Mouse (Mus musculus): ENCODE results near the gene Dnajb6. TPM values are rescaled to one million over a fixed set of nuclear protein-coding genes. Genes with fewer than 3 reads are reported as not detected.
A peak's percentile ranks its signal among the peaks of the same experiment; 100 is the strongest.
"Not testable (repeated sequence)": the region's sequence is repeated elsewhere in the genome, so short reads cannot be mapped to it uniquely, and the experiment has no call there.

The Dnajb6 gene
- polyA plus RNA-seq, 1 experiment from 2014 or later: 274 TPM

DNA sequence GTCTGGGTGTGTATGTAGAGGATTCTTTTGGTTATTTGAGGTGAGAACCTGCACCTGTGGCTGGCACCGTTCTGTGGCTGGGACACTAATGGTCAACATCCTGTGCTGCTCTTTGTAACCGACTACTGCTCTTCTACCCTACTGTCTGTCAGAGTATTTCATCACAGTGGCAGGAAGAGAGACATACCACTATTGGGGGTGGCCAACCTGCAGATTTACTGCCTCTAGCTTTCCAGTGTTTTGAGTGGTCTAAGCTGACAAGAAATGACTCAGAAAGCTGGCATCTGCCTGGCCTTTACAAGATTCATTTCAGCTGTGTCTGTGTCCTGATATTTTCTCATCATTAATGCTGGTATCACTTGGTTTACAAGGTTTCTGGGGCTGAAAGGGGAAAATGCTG, 36.5 kb downstream of the Dnajb6 start:
- Histone ChIP-seq H3K4me2 (no peak overlapping the region), H3K4me3 (no peak overlapping the region), H3K4me1 (replicated peaks) (0 out of 2 replicates have a peak, but pooled peaks cover 5% of the 10 kb centered on the region), H3K27ac (replicated peaks) (no peak overlapping the region), H3K9ac (no peak overlapping the region), H3K36me3 (peaks cover 13% of the 10 kb centered on the region), H3K9me3 (no peaks in the 10 kb centered on the region), H3K27me3 (no peaks in the 10 kb centered on the region)
- WGBS: 88% methylated on average over 2 of the region's 2 CpGs
- ATAC-seq (ENCODE audit: low FRiP score, low read depth): no peak

DNA sequence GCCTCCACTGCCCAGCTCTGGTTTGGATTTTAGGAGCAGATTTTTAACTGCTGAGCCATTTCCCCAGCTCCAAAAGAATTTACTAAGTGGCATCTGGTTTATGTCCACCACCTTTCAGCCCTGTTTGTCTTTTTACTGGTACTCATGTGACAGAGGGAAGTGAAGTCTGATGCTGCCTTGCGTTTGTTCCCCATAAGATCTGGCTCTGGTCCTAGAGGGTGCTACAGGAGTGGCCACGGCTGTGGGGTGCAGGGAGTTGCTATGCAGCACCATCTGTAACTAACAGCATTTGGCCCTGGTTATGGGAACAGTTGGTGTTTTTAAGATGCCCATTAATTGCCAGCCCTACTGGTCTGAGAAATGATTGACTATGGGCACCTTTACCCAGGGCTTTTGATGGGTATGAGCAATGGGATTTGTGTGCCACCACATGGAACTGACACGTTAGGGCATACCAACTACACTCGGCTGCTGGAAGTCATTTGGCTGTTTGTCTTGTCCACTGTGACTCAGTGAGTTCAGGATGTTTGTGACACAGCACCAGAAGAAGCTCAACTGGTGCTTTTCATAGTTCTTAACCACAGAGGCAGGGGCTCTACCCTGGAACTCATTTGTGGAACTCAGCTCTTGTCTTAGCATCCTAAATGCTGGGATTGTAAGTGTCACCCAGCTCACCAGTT, 37.3 kb downstream of the Dnajb6 start:
- ATAC-seq (ENCODE audit: low FRiP score, low read depth): no peak; the same call in 1 of the 2 replicates
- peak overlapping the region; percentile 15; the same call in 1 of the 2 replicates for H3K27ac ChIP-seq (replicated peaks)
- no peak overlapping the region for H3K4me2 ChIP-seq
- H3K4me3 ChIP-seq: no peak overlapping the region
- WGBS: 67% methylated on average over 4 of the region's 4 CpGs
- peaks cover 7% of the 10 kb centered on the region for H3K36me3 ChIP-seq
- 0 out of 2 replicates have a peak, but pooled peaks cover 5% of the 10 kb centered on the region for H3K4me1 ChIP-seq (replicated peaks)
- H3K9me3 ChIP-seq: no peaks in the 10 kb centered on the region
- no peak overlapping the region for H3K9ac ChIP-seq
- H3K27me3 ChIP-seq: no peaks in the 10 kb centered on the region

DNA sequence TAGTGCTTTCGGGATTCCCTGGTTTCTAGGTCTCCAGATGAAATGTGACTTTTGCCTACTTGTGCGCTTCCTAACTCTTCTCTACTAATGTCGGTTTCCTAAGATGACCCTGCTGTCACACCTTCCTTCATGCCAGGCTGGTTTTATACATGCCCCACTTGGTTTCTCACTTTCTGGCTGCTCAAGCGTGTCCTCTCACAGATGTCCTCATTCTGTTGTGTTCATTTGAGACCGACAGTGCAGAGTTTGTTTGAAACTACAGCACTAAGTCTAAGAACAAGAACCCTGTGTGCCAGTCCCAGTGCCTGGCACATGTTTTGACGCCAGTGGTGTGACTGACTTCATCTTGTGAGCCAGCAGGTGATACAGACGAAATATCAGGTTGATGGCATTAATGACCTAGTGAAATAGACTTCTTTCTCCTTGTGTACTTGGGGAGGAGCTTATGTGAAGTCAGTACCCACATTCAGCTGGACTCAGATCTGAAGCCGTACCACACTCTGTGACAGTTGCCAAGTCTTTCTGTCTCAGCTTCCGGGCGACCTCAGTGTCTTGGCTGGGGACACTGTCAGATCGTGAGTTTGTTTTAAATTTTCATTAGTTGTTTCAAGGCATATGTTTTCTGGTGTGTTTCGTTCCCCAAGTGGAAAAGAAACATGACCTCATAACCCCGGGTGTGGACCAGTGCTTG, 38.1 kb downstream of the Dnajb6 start:
- Histone ChIP-seq H3K9ac (no peak overlapping the region), H3K9me3 (no peaks in the 10 kb centered on the region), H3K36me3 (0 out of 2 replicates have a peak, but pooled peaks cover 8% of the 10 kb centered on the region), H3K4me3 (no peak overlapping the region), H3K4me2 (no peak overlapping the region), H3K27me3 (no peaks in the 10 kb centered on the region), H3K27ac (replicated peaks) (peak overlapping the region; percentile 15; the same call in 1 of the 2 replicates), H3K4me1 (replicated peaks) (0 out of 2 replicates have a peak, but pooled peaks cover 5% of the 10 kb centered on the region)
- WGBS: 83% methylated on average over 13 of the region's 13 CpGs
- ATAC-seq (ENCODE audit: low FRiP score, low read depth): no peak

DNA sequence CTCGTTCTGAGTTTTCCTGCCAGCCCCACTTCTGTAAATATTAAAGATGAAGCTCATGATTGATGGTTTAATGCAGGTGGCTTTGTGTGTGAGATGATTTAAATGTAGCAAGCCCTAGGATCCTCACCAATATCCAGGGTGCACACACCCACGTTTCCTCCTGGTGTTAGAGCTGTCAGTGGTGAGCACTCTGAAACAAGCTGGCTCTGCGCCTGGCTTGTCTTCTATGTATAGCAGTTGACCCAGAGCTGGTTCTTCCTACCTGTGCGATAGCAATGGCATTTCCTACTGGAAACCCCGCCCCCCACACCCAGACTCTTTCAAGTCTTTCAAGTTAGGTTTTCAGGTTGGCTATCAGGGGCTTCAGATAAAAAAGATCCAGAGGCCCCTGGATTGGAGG, 39.9 kb downstream of the Dnajb6 start:
- 89% methylated on average over 5 of the region's 5 CpGs for WGBS
- Histone ChIP-seq H3K9me3 (no peaks in the 10 kb centered on the region), H3K9ac (no peak overlapping the region), H3K4me3 (no peak overlapping the region), H3K27ac (replicated peaks) (no peak overlapping the region), H3K4me1 (replicated peaks) (0 out of 2 replicates have a peak, but pooled peaks cover 5% of the 10 kb centered on the region), H3K27me3 (no peaks in the 10 kb centered on the region), H3K4me2 (no peak overlapping the region), H3K36me3 (0 out of 2 replicates have a peak, but pooled peaks cover 10% of the 10 kb centered on the region)
- no peak for ATAC-seq (ENCODE audit: low FRiP score, low read depth)

DNA sequence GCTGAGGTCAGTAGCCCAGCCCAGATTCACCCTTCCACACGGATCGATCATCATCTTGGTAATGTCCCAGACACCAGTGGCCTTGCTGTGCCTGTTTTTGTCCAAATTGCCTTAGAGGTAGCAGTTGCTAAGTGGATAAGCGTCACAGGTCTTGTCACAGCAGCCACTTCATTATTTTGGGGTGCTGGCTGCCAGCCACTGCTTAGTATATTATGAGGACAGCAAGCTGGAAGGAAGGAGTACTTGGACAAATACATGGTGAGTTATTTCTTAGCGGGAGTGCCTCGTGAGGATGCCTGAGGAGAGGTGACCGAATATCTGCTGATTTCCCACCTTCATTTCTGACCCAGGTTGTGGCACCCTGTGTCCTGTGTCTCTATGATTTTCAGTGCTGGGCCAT, 42.5 kb downstream of the Dnajb6 start:
- no peak for ATAC-seq (ENCODE audit: low FRiP score, low read depth)
- WGBS: 91% methylated on average over 6 of the region's 6 CpGs
- H3K36me3 ChIP-seq: 0 out of 2 replicates have a peak, but pooled peaks cover 5% of the 10 kb centered on the region

DNA sequence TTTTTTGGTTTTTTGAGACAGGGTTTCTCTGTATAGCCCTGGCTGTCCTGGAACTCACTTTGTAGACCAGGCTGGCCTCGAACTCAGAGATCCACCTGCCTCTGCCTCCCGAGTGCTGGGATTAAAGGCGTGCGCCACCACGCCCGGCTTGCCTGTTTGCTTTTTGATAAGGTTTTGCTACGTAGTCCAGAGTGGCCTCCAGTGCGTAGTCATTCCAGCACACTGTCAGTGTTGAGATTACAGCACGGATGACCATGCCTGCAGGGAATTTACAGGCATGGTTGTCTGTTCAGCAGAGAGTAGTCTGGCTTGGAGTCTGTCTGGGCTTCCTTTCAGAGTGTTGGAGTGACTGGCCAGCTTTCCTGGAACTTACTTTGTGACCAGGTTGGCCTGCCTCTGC, 44.2 kb downstream of the Dnajb6 start:
- H3K9me3 ChIP-seq; H3K4me1 ChIP-seq (replicated peaks); H3K4me3 ChIP-seq; ATAC-seq (ENCODE audit: low FRiP score, low read depth); H3K36me3 ChIP-seq; H3K27ac ChIP-seq (replicated peaks); H3K9ac ChIP-seq; H3K27me3 ChIP-seq; H3K4me2 ChIP-seq: not testable (repeated sequence)
- WGBS: 96% methylated on average over 9 of the region's 9 CpGs

More for the DNA sequence above, 42.5 kb downstream of the Dnajb6 start:
- H3K4me3 ChIP-seq: no peak overlapping the region
- H3K4me2 ChIP-seq: no peak overlapping the region
- no peak overlapping the region for H3K27ac ChIP-seq (replicated peaks)
- H3K27me3 ChIP-seq: no peaks in the 10 kb centered on the region
- H3K4me1 ChIP-seq (replicated peaks): 0 out of 2 replicates have a peak, but pooled peaks cover under 1% of the 10 kb centered on the region
- no peak overlapping the region for H3K9ac ChIP-seq
- H3K9me3 ChIP-seq: no peaks in the 10 kb centered on the region

DNA sequence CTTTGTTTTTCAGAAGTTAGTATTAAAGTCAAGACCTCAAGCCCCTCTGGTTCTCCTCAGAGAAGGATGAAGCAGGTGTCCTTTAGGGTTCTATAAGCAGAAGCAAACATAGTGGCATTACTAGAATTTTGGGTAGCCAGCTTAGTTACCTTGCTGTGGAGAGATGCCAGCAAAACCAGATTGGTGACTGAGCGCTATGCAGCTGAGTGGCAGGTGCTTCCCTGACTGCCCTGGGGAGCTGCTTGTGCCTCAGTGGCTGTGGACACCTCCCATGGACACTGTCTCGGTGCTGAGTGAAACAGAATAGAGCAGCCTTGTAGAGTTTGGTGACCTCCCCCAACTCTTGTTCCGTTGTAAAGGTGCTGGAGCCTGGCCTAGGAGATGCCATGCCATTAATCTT, 46.8 kb downstream of the Dnajb6 start:
- Histone ChIP-seq H3K36me3 (0 out of 2 replicates have a peak, but pooled peaks cover 5% of the 10 kb centered on the region), H3K9ac (no peak overlapping the region), H3K4me1 (replicated peaks) (no peaks in the 10 kb centered on the region), H3K27me3 (no peaks in the 10 kb centered on the region), H3K4me3 (no peak overlapping the region), H3K4me2 (no peak overlapping the region), H3K9me3 (no peaks in the 10 kb centered on the region), H3K27ac (replicated peaks) (no peak overlapping the region)
- ATAC-seq (ENCODE audit: low FRiP score, low read depth): no peak
- 89% methylated on average over 3 of the region's 3 CpGs for WGBS

DNA sequence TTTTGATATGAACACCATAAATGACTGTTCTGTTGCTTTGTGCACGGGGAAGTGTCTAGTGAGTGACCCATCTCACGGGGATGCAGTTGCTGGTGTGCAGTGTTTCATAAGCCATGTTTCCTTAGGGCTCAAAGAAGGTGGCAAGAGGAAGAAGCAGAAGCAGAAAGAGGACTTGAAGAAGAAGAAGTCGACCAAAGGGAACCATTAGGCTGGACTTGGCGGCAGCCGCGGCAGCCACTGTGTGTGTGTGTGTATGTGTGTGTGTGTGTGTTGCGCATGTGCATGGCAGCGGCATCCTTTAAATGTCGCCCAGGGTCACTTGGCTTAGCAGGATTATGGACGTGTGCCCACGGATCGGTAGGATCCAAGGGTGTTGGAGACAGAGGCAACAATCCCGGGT, 49.4 kb downstream of the Dnajb6 start:
- ATAC-seq (ENCODE audit: low FRiP score, low read depth); H3K4me2 ChIP-seq; H3K4me1 ChIP-seq (replicated peaks); H3K4me3 ChIP-seq; H3K27ac ChIP-seq (replicated peaks); H3K9me3 ChIP-seq; H3K9ac ChIP-seq; H3K27me3 ChIP-seq; H3K36me3 ChIP-seq: not testable (repeated sequence)
- WGBS: 93% methylated on average over 9 of the region's 13 CpGs

DNA sequence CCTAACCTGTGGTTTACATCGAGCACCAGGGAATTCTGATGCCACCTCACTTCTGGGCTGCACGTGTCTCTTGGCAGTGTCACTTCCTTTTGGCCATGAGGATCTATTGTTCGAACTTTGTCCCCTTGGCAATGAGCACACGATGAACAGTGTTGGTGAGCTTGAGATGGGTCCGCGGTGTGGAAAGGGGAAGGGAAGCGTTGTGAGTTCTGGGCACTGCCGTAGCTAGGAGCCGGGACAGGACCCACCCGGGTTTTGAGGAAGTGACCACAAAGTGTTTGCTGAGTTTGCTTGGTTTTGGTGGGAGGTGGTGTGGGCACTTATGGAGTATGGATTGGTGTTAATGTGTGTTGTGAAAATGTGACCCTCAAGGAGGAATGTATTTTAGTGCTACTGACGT, 50.5 kb downstream of the Dnajb6 start:
- not testable (repeated sequence) for H3K4me1 ChIP-seq (replicated peaks); H3K4me2 ChIP-seq; H3K9me3 ChIP-seq; H3K27ac ChIP-seq (replicated peaks); H3K9ac ChIP-seq; H3K4me3 ChIP-seq; H3K36me3 ChIP-seq; ATAC-seq (ENCODE audit: low FRiP score, low read depth); H3K27me3 ChIP-seq
- WGBS: 90% methylated on average over 1 of the region's 11 CpGs

DNA sequence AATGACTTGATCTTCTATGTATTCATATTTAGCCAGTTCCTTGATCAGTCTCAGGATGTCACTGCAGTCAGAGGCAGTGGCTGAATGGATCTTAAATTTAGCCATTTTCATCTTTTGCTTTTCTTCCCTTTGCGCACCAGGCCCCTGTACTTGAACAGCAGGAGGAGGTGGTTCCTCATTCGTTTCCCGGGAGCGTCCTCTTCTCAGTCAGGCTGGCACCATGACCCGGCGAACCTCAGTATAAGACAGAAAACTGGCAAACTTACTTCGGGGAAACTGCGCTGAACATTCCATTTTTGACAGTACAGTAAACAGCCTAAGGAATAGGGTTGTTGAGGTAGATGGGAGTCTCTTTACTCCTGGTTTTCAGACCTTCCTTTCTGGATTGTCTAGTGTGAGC, 59.4 kb downstream of the Dnajb6 start:
- not testable (repeated sequence) for H3K27me3 ChIP-seq; H3K4me2 ChIP-seq; ATAC-seq (ENCODE audit: low FRiP score, low read depth); H3K36me3 ChIP-seq; H3K4me1 ChIP-seq (replicated peaks); H3K9ac ChIP-seq; H3K9me3 ChIP-seq; H3K4me3 ChIP-seq; H3K27ac ChIP-seq (replicated peaks)
- 97% methylated on average over 8 of the region's 8 CpGs for WGBS

DNA sequence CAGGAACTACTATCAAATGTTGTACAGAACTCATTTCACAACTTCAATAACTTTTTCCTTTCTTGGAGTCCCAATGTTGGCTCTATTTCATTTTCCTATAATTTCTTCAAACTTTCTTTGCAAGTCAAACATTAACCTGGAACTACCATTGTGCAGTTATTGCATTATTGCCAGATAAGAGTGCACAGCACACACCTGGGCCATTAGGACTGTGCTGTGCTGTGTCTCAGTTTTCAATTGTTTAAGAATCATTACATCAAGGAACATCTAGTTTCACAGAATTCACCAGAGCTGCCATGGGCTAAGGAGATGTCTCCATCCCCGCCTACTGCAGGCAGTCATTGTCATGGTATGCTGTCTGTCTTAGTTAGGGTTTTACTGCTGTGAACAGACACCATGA, 73.5 kb downstream of the Dnajb6 start:
- H3K9me3 ChIP-seq: no peaks in the 10 kb centered on the region
- H3K4me1 ChIP-seq (replicated peaks): no peaks in the 10 kb centered on the region

DNA sequence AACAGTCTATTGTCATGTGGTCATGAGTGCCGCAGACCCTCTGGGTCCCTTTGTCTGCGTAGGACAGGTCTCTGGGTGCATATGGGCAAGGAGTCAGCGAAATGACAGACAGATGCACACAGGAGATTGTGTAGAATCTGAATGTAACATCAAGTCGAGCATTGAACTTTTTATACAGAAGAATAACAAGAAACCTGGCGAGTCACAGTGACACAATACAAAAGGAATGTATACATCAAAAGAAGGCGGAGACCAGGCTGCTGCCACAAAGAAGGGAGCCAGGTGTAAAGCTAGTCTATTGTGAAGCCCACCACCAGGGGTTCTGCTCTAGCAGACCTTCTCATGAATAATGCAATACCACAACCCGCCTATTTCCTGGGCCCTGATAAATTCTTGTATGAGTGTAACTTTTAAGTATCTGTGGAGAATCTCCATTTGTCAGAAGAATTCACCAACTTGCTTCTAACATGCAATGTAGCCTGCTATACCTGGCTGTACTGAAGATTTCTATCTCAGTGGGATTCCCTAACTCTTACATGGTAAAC, 76.0 kb downstream of the Dnajb6 start:
- not testable (repeated sequence) for H3K27ac ChIP-seq (replicated peaks); H3K9me3 ChIP-seq; H3K4me2 ChIP-seq; H3K4me1 ChIP-seq (replicated peaks); H3K4me3 ChIP-seq; H3K27me3 ChIP-seq; H3K9ac ChIP-seq; H3K36me3 ChIP-seq; ATAC-seq (ENCODE audit: low FRiP score, low read depth)
- WGBS: 54% methylated on average over 7 of the region's 7 CpGs

More for the DNA sequence above, 73.5 kb downstream of the Dnajb6 start:
- H3K27me3 ChIP-seq: no peaks in the 10 kb centered on the region
- no peak overlapping the region for H3K27ac ChIP-seq (replicated peaks)
- H3K36me3 ChIP-seq: no peaks in the 10 kb centered on the region
- H3K4me3 ChIP-seq: no peak overlapping the region
- no peak for ATAC-seq (ENCODE audit: low FRiP score, low read depth)
- no peak overlapping the region for H3K4me2 ChIP-seq
- no peak overlapping the region for H3K9ac ChIP-seq
- 92% methylated on average over 1 of the region's 1 CpGs for WGBS

Data from hindbrain, embryonic 15.5 days (tissue).